Mouse (Mus musculus) v-Abl transformed pro-B cells (cell line): Measurements from ENCODE around the gene Atp6v0e.

Experiments
- in situ Hi-C, 2 experiments: fragments of 400-800 bp; cut with MboI; formaldehyde crosslinking; loops; one replicate each; pipeline ENCODE4 v1.15.1; 2025; ENCODE audit not compliant: unreplicated experiment in 2 of 2

Gene Atp6v0e

DNA sequence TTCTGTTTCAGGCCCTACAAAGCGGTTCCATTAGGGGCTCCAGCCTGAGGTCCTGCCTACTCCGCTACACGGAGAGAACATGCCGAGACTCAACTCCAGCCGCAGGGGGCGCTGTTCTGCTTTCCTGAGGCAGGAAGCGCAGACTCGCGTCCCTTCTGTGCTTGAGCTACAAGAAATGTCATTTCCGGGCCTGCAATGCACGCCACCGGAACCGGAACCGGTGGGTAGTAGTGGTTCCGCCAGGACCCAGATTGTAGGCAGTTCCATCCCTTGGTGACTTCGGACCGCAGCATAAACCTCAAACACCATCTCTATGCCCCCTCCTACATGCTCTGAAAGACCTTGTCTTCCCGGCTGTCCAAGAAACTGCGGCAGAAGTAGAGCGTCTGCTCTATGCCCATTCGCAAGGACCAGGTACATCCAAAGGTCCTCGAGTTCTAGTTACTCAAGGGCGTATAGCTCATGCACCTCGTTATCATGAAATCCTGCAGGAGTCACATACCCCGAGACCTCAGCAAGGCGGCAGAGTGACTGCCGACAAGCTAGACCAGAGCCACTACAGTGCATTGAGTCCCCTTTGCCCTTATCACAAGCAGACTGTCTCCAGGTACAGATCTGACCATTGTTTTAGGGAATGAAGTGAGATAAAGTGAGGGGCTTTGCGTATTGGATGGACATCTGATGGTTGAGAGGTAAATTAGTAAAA is at the start of gene Atp6v0e:
Atp6v0e (plus strand) TSS at position 254 of the 706 bp plus-strand sequence.
- in situ Hi-C loops: no loop called here

- in situ Hi-C loops: no loop called here
These were observed 48.7 kb upstream of the Atp6v0e start for GRCm38 (mm10) chr17:26614286-26614685.

- in situ Hi-C loops: no loop called here
These were observed 48.1 kb upstream of the Atp6v0e start for GRCm38 (mm10) chr17:26614708-26615486.

GRCm38 (mm10) chr17:26616696-26617095 is 46.3 kb upstream of the Atp6v0e start:
- in situ Hi-C loops: no loop called here

DNA sequence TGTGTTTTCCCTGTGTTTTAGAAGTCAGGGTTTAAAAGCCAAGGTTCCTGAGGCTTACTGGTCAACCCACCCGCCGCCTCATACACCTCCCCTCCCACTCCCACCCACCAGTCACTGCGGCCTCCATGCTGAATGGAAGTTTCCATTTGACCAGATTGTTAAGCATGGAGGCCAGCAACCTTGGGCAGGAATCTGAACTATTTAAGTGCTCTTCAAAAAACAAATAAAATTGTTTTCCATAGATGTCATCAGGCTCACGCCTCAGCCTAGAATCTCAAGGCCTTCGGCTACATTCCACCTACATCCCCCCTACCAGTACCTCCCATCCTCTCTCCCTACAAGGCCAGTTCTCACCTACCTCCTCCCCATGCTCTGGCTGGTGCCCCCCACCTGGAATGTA is 44.5 kb upstream of the Atp6v0e start:
- in situ Hi-C loops: no loop called here

DNA sequence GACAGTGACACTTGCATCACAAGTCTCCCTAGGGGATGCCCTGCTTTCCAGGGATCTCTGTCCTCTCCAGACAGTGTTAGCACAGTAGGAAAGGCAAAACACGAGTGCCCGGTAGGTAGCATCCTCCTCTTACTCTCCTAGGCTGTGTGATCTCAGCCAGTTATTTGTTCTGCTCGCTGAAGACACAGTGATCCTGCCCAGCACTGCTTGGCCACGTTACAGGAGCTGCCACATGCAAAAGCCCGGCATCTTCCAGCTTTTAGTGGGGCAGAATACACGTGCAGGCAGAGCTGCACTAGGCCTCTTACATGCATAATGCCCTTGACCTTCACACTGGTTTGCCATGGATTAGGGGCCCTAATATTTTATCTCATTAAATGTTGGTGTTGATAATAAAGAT is 43.5 kb upstream of the Atp6v0e start:
- in situ Hi-C loops: no loop called here

DNA sequence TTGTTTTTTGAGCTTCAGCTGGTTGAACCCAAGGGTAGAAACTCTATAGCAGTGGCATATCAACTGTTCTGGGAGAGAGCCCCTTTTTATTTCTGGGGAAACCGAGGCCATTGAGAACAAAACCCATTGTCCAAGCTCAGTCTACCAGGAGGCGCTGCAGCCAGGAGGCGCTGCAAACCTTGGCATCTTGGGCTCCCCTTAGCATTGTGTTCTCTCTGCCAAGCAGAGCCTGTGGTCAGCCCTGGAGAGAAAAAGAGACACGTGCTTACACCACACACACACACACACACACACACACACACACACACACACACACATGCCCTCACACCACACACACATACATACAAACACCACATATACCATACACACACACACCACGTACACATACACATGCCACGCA is 42.7 kb upstream of the Atp6v0e start:
- in situ Hi-C loops: no loop called here

DNA sequence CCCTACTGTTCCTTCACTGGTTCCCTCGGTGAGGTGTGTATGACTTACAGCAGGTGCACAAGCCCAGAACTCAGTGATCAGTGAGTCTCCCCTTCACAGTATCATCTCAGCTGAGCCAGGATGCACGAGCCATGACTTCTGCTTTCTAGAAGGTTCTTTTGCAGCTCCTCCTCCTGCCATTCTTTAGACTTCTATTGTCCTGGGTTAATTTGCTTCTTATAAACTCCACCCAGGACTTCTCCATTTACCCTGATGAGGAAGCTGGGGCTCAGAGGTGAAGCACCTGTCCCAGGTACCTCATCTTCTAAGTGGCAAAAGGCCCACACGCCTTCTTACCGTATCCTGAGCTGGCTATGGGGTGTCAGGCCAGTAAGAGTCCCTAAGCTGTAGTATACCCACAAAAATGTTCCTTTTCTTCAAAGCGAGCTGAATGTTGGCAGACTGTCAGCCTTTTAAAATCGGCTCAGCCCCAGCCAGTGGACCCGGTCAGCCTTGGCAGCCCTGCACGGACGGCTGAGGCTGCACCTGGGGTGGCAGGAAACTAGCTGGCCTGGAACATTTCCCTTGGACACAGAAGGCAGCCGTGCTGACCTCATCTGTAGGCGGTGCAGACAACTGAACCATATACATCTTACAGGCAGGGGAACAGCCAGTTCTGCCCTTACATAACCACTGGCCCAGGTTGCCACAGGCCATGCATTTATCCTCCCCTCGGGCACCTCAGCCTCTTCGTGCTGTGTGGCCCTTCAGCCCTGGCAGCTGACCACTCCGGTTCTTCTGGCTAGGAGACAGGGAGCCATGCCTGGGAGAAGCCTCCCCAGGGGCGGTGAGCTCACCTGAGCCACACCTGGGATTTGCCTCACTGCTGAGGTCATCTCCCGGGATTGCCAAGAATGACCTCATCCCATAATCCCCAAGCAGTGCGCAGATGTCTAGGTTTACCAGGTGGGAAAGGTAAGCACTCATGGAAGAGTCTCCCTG is 42.0 kb upstream of the Atp6v0e start:
- in situ Hi-C loops: no loop called here

DNA sequence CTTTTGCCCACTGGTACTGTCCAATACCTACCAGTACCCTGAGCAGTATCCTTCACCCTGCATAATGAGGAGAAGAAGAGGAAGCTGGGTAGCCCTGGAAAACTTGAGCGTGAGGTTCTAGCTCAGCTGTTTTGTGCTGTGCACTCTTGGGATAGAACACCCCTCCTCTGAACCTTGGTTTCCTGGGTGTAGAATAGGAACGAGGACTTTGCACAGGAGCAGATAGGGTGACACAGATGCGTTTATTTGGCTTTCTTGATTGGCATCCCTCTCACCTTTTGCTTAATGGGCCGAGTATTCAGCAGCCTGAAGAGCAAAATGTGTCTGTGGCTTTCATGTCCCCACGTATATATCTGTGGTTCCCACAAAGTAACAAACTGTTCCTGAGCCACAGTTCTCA is 41.1 kb upstream of the Atp6v0e start:
- in situ Hi-C loops: no loop called here

DNA sequence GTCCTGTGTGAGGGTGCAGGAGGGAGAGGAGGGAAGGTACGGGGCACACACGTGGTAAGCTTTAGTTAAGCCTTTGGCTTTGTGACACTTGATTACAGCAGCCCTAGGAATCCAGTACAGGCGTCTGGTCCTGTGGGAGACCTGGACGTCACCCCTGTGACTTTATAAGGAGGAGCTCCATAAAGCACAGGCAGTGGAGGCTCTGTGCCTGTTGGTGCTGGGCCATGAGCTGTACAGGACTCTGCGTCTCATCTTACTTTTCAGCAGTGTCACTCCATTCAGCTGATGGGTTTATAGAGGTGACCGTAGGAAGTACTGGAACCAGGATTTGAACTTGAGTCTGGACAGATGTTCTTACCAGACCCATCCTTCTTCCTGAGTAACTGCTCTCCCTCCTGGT is 39.0 kb upstream of the Atp6v0e start:
- in situ Hi-C loops: no loop called here

GRCm38 (mm10) chr17:26624999-26625398 is 38.0 kb upstream of the Atp6v0e start:
- in situ Hi-C loops: loop anchor here (25.0 kb wide), 1 partner anchor 338 kb away; no protein-coding TSS in a partner anchor

- in situ Hi-C loops: loop anchor here (25.0 kb wide), 1 partner anchor 338 kb away; no protein-coding TSS in a partner anchor
These were observed 37.5 kb upstream of the Atp6v0e start for GRCm38 (mm10) chr17:26625521-26626010.

DNA sequence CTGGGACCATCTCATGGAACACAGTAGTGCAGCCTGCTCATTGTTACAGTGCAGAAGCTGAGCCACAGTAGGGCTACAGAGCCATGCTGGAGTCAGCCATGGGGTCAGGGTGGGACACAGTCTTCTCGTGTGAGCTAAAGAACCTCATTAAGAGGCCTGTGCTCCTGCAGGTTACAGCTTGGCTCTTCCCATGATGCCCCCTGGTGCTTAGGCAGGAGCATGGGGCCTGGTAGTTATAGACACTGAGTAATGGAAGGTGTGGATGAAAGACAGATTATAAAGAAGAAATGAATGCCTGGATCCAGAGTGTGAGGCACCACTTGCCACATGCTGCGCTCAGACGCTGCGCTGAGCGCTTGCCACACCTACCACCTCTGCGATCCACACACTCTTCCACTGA is 34.6 kb upstream of the Atp6v0e start:
- in situ Hi-C loops: loop anchor here (25.0 kb wide), 1 partner anchor 341 kb away; no protein-coding TSS in a partner anchor

DNA sequence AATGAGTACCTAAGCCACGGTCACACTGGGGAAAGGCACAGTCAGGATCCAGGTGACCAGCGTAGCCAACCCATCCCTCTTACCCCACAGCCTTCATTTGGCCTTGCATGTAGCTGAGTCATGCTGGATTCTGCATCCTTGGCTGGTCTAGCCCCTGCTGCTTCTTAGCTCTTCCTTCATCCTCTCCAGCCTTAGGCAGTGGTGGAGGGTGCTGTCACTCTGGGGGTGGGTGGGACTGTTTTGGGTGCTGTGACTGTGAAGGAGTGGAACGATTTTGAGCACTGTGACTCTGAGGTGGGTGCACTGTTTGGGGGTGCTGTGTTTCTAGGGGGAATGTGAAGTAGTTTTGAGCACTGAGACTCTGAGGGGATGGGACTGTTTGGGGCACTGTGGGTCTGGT is 34.1 kb upstream of the Atp6v0e start:
- in situ Hi-C loops: loop anchor here (25.0 kb wide), 1 partner anchor 342 kb away; no protein-coding TSS in a partner anchor

DNA sequence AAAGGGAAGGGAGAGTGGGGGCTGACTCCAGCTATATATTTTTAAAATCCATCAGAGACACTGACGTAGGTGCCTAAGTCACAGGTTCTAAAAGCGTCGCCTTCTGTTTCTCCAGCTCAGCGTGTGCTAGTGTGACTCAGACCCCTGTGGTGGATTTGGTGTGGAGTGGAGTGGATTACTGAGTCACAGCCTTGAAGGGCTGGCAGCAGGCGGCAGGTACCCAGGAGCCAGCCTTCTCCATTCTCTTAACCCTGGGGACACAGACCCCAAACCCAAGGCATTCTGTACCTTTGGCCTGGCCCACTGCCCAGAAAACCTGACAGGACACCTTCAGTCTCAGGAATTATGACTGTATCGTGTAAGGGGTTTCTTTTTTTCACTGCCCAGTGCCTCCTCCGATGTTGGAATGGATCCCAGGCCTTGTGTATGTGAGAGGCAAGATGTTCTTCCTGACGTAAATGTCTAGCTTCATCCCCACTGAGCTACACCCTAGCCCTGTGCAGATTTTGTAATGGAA is 31.2 kb upstream of the Atp6v0e start:
- in situ Hi-C loops: loop anchor here (25.0 kb wide), 1 partner anchor 345 kb away; no protein-coding TSS in a partner anchor

- in situ Hi-C loops: loop anchor here (25.0 kb wide), 1 partner anchor 346 kb away; no protein-coding TSS in a partner anchor
These were observed 29.8 kb upstream of the Atp6v0e start for GRCm38 (mm10) chr17:26633186-26633585.

DNA sequence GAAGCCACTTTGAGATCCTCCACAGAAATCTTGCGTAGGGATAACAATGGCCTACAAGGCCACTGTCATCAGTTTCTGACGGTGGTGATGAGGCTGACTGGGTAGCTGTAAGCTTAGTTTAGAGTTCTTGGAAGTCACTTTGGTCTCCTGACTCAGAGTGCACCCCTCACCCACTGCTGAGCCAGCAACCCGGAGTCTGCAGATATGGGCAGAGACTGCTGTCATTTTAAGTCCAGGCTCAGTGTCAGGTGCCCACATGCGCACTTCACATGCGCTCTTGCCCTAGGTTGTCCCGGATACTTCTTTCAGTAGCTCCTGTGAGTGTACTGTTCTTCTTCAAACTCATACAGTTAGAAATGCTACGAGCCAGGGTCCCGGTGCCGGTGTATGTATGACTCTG is 29.1 kb upstream of the Atp6v0e start:
- in situ Hi-C loops: loop anchor here (25.0 kb wide), 1 partner anchor 347 kb away; no protein-coding TSS in a partner anchor

DNA sequence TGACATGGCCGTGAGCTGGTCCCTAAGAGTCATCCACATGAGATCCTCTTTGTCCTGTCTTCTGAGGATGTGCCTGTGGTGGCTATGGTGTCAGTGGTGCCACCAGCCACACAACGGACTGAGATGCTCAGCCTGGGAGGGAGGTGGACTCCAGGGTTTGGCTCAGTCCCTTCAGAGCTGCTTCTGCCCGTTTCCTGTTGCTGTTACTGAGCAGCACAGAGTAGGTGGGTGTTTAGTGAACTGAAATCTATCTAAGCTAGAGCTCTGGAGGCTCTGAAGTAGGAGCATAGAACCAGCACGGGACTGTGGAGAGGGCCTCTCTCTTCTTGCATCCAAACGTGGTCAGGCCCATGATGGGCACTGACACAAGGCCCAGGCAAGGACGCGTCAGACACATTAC is 28.5 kb upstream of the Atp6v0e start:
- in situ Hi-C loops: loop anchor here (25.0 kb wide), 1 partner anchor 347 kb away; no protein-coding TSS in a partner anchor

DNA sequence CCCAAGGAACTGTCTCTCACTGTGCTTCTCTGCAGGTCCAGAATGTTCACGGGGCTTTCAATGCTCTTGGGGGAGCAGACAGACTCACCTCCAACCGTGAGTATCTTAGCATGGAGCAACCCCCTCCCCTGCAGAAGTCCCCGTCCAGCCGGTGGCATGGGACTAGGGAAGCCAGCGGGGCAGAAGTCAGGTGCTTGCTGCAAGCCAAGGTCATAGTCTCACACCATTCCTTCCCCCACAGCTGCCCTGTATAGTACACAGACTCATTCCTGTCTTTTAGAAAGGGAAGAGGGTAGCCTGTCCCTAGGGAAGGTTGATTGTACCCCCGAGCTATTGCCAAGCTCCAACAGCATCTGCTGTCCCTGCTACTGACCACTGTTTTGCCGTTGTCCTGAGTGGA is 27.1 kb upstream of the Atp6v0e start:
- in situ Hi-C loops: loop anchor here (5.0 to 25.0 kb wide), 3 partner anchors 129 to 349 kb away; no protein-coding TSS in a partner anchor

- in situ Hi-C loops: loop anchor here (5.0 to 25.0 kb wide), 3 partner anchors 131 to 351 kb away; no protein-coding TSS in a partner anchor
These were observed 25.2 kb upstream of the Atp6v0e start for GRCm38 (mm10) chr17:26637851-26638250.
